In the genomic region with DNA sequence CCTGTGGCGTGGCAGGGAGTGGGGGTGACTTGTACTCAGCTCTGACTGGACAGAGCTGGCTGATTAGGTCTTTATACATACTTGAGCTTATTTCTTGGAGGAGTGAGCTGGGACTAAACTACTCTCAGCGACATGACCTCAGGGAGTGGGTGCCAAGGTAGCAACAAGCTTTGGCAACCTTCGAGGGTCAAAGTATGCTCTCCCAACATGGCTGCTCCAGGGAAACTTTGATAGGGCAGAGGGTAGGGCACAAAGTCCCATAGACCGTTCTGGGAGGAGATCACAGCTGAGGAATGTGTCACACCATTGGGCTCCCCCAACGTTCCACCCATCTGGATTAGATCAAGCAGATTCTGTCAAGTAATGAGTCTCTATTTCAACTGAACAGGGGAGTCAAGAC, we compare ENCODE assay signal across 32 mouse cellular contexts. TPM values are rescaled to one million over a fixed set of nuclear protein-coding genes. Genes with fewer than 3 reads are reported as not detected.
DNase-seq lines count a peak whose midpoint lies in the region; ATAC-seq and TF ChIP-seq lines count a peak whose summit lies in the region.
"Had no signal": no experiment of that assay in that cellular context is flagged by ENCODE, and none has a peak within 500 bp of the region (broad histone marks: within the 10 kb centered on the region; RNA-seq: fewer than 3 reads in every experiment).

No protein-coding gene starts in this region.

- no peaks in the 10 kb centered on the region for H3K4me1 ChIP-seq in kidney, embryonic 15.5 days
- no peaks in the 10 kb centered on the region; the same call in 1 of the 2 replicates for H3K4me1 ChIP-seq in lung, postnatal 0 days (ENCODE audit: insufficient read depth, low read depth, low read length)
- H3K4me1 ChIP-seq: forebrain, embryonic 13.5 days; heart, embryonic 13.5 days; liver, embryonic 12.5 days had no signal

- H3K4me3 ChIP-seq in kidney, embryonic 15.5 days (replicated peaks): no peak overlapping the region
- no peak overlapping the region for H3K4me3 ChIP-seq in lung, postnatal 0 days (ENCODE audit: low read depth, low read length)
- H3K4me3 ChIP-seq: forebrain, embryonic 13.5 days; heart, embryonic 13.5 days; liver, embryonic 12.5 days had no signal

- no peak overlapping the region for H3K27ac ChIP-seq in kidney, embryonic 15.5 days
- no peak overlapping the region for H3K27ac ChIP-seq in lung, postnatal 0 days (ENCODE audit: low read length)
- H3K27ac ChIP-seq: forebrain, embryonic 13.5 days; heart, embryonic 13.5 days; hindbrain, embryonic 14.5 days; liver, embryonic 12.5 days had no signal

- peak; percentile 15 for DNase-seq in adrenal gland, postnatal 14 days
- no peak for DNase-seq in adrenal gland, postnatal 4 days (ENCODE audit: low spot score in 2 of 2)
- DNase-seq in kidney, adult 8-10 months: peak; percentile 63 to 64
- no peak for DNase-seq in lung, postnatal 0 days (ENCODE audit: low spot score)
- no peak for DNase-seq in lung, adult 18-20 months
- DNase-seq in layer of hippocampus, postnatal 25 days (ENCODE audit: extremely low spot score in 1 of 2, low spot score in 1 of 2): no peak
- DNase-seq: cerebellum, adult 9-10 months; cerebellum, postnatal 36 days; gastrocnemius, postnatal 10 days; heart, postnatal 10 days; layer of hippocampus, adult 9-11 months; lung, adult 2 months; lung, postnatal 14 days; midbrain, embryonic 14.5 days; thymus, postnatal 14 days had no signal

- 67% methylated on average over 5 of the region's 5 CpGs for WGBS in kidney, embryonic 15.5 days
- 64% methylated on average over 5 of the region's 5 CpGs for WGBS in lung, postnatal 0 days

- ATAC-seq in kidney, embryonic 15.5 days (replicated peaks; ENCODE audit: low FRiP score): no peak
- ATAC-seq in lung, postnatal 0 days: peak; percentile 22; the same call in 1 of the 2 replicates
- ATAC-seq: forebrain, embryonic 13.5 days; inflammation-experienced regulatory T-cells, adult 6 months; liver, embryonic 12.5 days had no signal

- no peak for TF ChIP-seq EP300 in lung, postnatal 0 days (IDR thresholded peaks at IDR 0.05)

- no peaks in the 10 kb centered on the region for H3K9me3 ChIP-seq in kidney, embryonic 15.5 days (replicated peaks)
- no peaks in the 10 kb centered on the region for H3K9me3 ChIP-seq in lung, postnatal 0 days (ENCODE audit: low read length)
- H3K9me3 ChIP-seq: forebrain, embryonic 13.5 days; G1E; heart, embryonic 13.5 days; liver, embryonic 12.5 days had no signal

- H3K27me3 ChIP-seq in kidney, embryonic 15.5 days: no peaks in the 10 kb centered on the region
- no peaks in the 10 kb centered on the region for H3K27me3 ChIP-seq in lung, postnatal 0 days (replicated peaks; ENCODE audit: insufficient read depth, low read length)
- H3K27me3 ChIP-seq: forebrain, embryonic 13.5 days; liver, embryonic 12.5 days had no signal

- no peak overlapping the region for H3K9ac ChIP-seq in kidney, embryonic 15.5 days
- H3K9ac ChIP-seq in lung, postnatal 0 days (replicated peaks; ENCODE audit: low read depth): no peak overlapping the region
- H3K9ac ChIP-seq: forebrain, embryonic 13.5 days; heart, embryonic 13.5 days; hindbrain, embryonic 14.5 days; liver, embryonic 12.5 days had no signal

- no peak for TF ChIP-seq CTCF in lung, postnatal 0 days (IDR thresholded peaks at IDR 0.05)

- H3K4me2 ChIP-seq in kidney, embryonic 15.5 days: no peak overlapping the region
- no peak overlapping the region for H3K4me2 ChIP-seq in lung, postnatal 0 days (replicated peaks; ENCODE audit: low read depth, low read length)
- H3K4me2 ChIP-seq: forebrain, embryonic 13.5 days; heart, embryonic 13.5 days; hindbrain, embryonic 14.5 days; liver, embryonic 12.5 days had no signal

- H3K36me3 ChIP-seq in kidney, embryonic 15.5 days: no peaks in the 10 kb centered on the region
- no peaks in the 10 kb centered on the region for H3K36me3 ChIP-seq in lung, postnatal 0 days (ENCODE audit: insufficient read depth, low read length)
- H3K36me3 ChIP-seq: G1E; heart, embryonic 13.5 days; liver, embryonic 12.5 days had no signal

RNA-seq across cellular contexts. Expression of a gene that starts 18.7 kb away (rescaled TPM):
- not detected in 2 replicates for total RNA-seq in adrenal gland, postnatal 14 days (2021)
- total RNA-seq in adrenal gland, postnatal 4 days (2021): not detected
- not detected in 2 replicates for polyA plus RNA-seq in kidney, embryonic 15.5 days (2015; fragmentation: Nextera tagmentation; extraction: Ambion mirVana)
- polyA plus RNA-seq in lung, postnatal 0 days (2015; fragmentation: Nextera tagmentation; extraction: Ambion mirVana): 21.7 and 23.9 TPM in 2 replicates
- total RNA-seq in layer of hippocampus, postnatal 25 days (2021): under 1 TPM in 1 of 2 experiments, not detected in 1; 0.42 TPM
- total RNA-seq: adrenal gland, postnatal 36 days; G1E; gastrocnemius, postnatal 10 days; heart, adult 8-10 months; heart, postnatal 10 days; hematopoietic stem cell, adult 5-6 weeks; left cerebral cortex, adult 18-20 months; left cerebral cortex, postnatal 14 days; monocyte, adult 5-6 weeks had no signal
- polyA plus RNA-seq: embryonic facial prominence, embryonic 11.5 days; G1E; heart, embryonic 13.5 days; inflammation-experienced regulatory T-cells, adult 6 months; limb, embryonic 11.5 days; liver, embryonic 12.5 days; small intestine, adult 2 months; stomach, embryonic 14.5 days had no signal

RNA-seq across cellular contexts. Expression of a gene that starts 22.9 kb away (rescaled TPM):
- total RNA-seq in adrenal gland, postnatal 14 days (2021): 0.07 and 0.08 TPM in 2 replicates
- total RNA-seq in adrenal gland, postnatal 4 days (2021): under 1 TPM; 0.17 to 0.22 TPM
- polyA plus RNA-seq in kidney, embryonic 15.5 days (2015; fragmentation: Nextera tagmentation; extraction: Ambion mirVana): 0.09 and 0.17 TPM in 2 replicates
- polyA plus RNA-seq in lung, postnatal 0 days (2015; fragmentation: Nextera tagmentation; extraction: Ambion mirVana): 0.10 and 0.12 TPM in 2 replicates
- total RNA-seq in layer of hippocampus, postnatal 25 days (2021): 1 to 10 TPM; 3.9 to 4.0 TPM
- total RNA-seq: hematopoietic stem cell, adult 5-6 weeks; monocyte, adult 5-6 weeks had no signal
- polyA plus RNA-seq: G1E; inflammation-experienced regulatory T-cells, adult 6 months; limb, embryonic 11.5 days had no signal

Comparison
In these comparisons a context has a peak if more than half of its experiments do, and no peak if none do; other contexts are left out.
1. DNase-seq: peak in adrenal gland, postnatal 14 days (single experiment) and kidney, adult 8-10 months (2 of 2); none in adrenal gland, postnatal 4 days (0 of 2), lung, postnatal 0 days (single experiment), lung, adult 18-20 months (0 of 2) and layer of hippocampus, postnatal 25 days (0 of 2).